Comparison of ENCODE assay signal across 9 mouse cellular contexts in genomic region chr5:89701241-89702007, GRCm38 (mm10).
DNase-seq lines count a peak whose midpoint lies in the region; ATAC-seq and TF ChIP-seq lines count a peak whose summit lies in the region.
"Had no signal": no experiment of that assay in that cellular context is flagged by ENCODE, and none has a peak within 500 bp of the region (broad histone marks: within the 10 kb centered on the region; RNA-seq: fewer than 3 reads in every experiment).

No protein-coding gene starts in this region.

- ATAC-seq in intestine, embryonic 14.5 days (replicated peaks; ENCODE audit: low FRiP score, low TSS enrichment, low read depth) = no peak
- no peak; the same call in 1 of the 2 replicates for ATAC-seq in intestine, embryonic 15.5 days
- peak; percentile 77 for ATAC-seq in heart, embryonic 14.5 days (ENCODE audit: insufficient number of reproducible peaks, insufficient read depth, low FRiP score, low read depth)
- ATAC-seq in neural tube, embryonic 13.5 days (ENCODE audit: low read depth) = peak; percentile 90

- H3K27ac ChIP-seq in intestine, embryonic 14.5 days (ENCODE audit: low read depth) = no peak overlapping the region
- no peak overlapping the region for H3K27ac ChIP-seq in intestine, embryonic 15.5 days
- peak overlapping the region; percentile 62 to 66; a peak in 3 of 4 replicates for H3K27ac ChIP-seq in heart, embryonic 14.5 days (replicated peaks in 1 of 2; ENCODE audit: control insufficient read depth in 1 of 2, insufficient read depth in 1 of 2, low read depth in 2 of 2, low read length in 2 of 2)
- peak overlapping the region; percentile 64; the same call in 1 of the 2 replicates for H3K27ac ChIP-seq in neural tube, embryonic 13.5 days (replicated peaks)
- H3K27ac ChIP-seq in thymus, adult 2 months (ENCODE audit: control insufficient read depth, insufficient read depth, low read length) = no peak overlapping the region
- H3K27ac ChIP-seq: macrophage had no signal

- no peak overlapping the region for H3K4me2 ChIP-seq in intestine, embryonic 14.5 days (ENCODE audit: low read length)
- H3K4me2 ChIP-seq in intestine, embryonic 15.5 days (replicated peaks) = no peak overlapping the region
- H3K4me2 ChIP-seq in heart, embryonic 14.5 days (ENCODE audit: low read length) = 0 out of 2 replicates have a peak overlapping the region, but pooled peaks have one; percentile 32
- H3K4me2 ChIP-seq in neural tube, embryonic 13.5 days = no peak overlapping the region

- TF ChIP-seq POLR2A in thymus, adult 2 months (IDR thresholded peaks at IDR 0.05; ENCODE audit: control insufficient read depth, extremely low read depth, insufficient read depth, low read length, poor library complexity) = no peak

- no peaks in the 10 kb centered on the region for H3K9me3 ChIP-seq in intestine, embryonic 14.5 days (ENCODE audit: control insufficient read depth, low read length)
- H3K9me3 ChIP-seq in intestine, embryonic 15.5 days = no peaks in the 10 kb centered on the region
- H3K9me3 ChIP-seq in heart, embryonic 14.5 days (ENCODE audit: control insufficient read depth, low read length) = no peaks in the 10 kb centered on the region
- no peaks in the 10 kb centered on the region for H3K9me3 ChIP-seq in neural tube, embryonic 13.5 days

- no peaks in the 10 kb centered on the region for H3K36me3 ChIP-seq in intestine, embryonic 14.5 days (ENCODE audit: control insufficient read depth, insufficient read depth, low read length)
- H3K36me3 ChIP-seq in intestine, embryonic 15.5 days = no peaks in the 10 kb centered on the region
- no peaks in the 10 kb centered on the region for H3K36me3 ChIP-seq in heart, embryonic 14.5 days (ENCODE audit: control insufficient read depth, insufficient read depth, low read length)
- H3K36me3 ChIP-seq in neural tube, embryonic 13.5 days = no peaks in the 10 kb centered on the region
- H3K36me3 ChIP-seq in thymus, adult 2 months (ENCODE audit: control insufficient read depth, insufficient read depth, low read length) = no peaks in the 10 kb centered on the region

- 74% methylated on average over 9 of the region's 9 CpGs for WGBS in intestine, embryonic 14.5 days
- WGBS in intestine, embryonic 15.5 days = 75% methylated on average over 9 of the region's 9 CpGs
- 21% methylated on average over 9 of the region's 9 CpGs for WGBS in heart, embryonic 14.5 days
- WGBS in neural tube, embryonic 13.5 days = 56% methylated on average over 9 of the region's 9 CpGs
- 92% methylated on average over 9 of the region's 9 CpGs for WGBS in thymus, adult 2 months

- no peak overlapping the region for H3K4me3 ChIP-seq in intestine, embryonic 14.5 days (ENCODE audit: low read depth, low read length)
- no peak overlapping the region for H3K4me3 ChIP-seq in intestine, embryonic 15.5 days (replicated peaks)
- no peak overlapping the region for H3K4me3 ChIP-seq in heart, embryonic 14.5 days (ENCODE audit: control insufficient read depth in 1 of 2, insufficient read depth in 1 of 2, low read depth in 1 of 2, low read length in 2 of 2)
- H3K4me3 ChIP-seq in neural tube, embryonic 13.5 days = no peak overlapping the region
- H3K4me3 ChIP-seq in thymus, adult 2 months (ENCODE audit: control insufficient read depth, insufficient read depth, low read length) = no peak overlapping the region

- TF ChIP-seq CTCF in thymus, adult 2 months (IDR thresholded peaks at IDR 0.05; ENCODE audit: borderline replicate concordance, control insufficient read depth, extremely low read depth, insufficient read depth, low read length, poor library complexity) = no peak

- no peaks in the 10 kb centered on the region for H3K4me1 ChIP-seq in intestine, embryonic 14.5 days (replicated peaks; ENCODE audit: control insufficient read depth, insufficient read depth, low read length)
- no peaks in the 10 kb centered on the region for H3K4me1 ChIP-seq in intestine, embryonic 15.5 days (replicated peaks)
- peaks cover 17 to 36% of the 10 kb centered on the region in 2 experiments for H3K4me1 ChIP-seq in heart, embryonic 14.5 days (ENCODE audit: control insufficient read depth in 2 of 2, insufficient read depth in 2 of 2, low read length in 2 of 2)
- peaks cover 29% of the 10 kb centered on the region for H3K4me1 ChIP-seq in neural tube, embryonic 13.5 days (replicated peaks)
- no peaks in the 10 kb centered on the region for H3K4me1 ChIP-seq in thymus, adult 2 months (replicated peaks; ENCODE audit: control insufficient read depth, insufficient read depth, low read length)

- no peaks in the 10 kb centered on the region for H3K27me3 ChIP-seq in intestine, embryonic 14.5 days (replicated peaks; ENCODE audit: control insufficient read depth, insufficient read depth, low read length)
- no peaks in the 10 kb centered on the region for H3K27me3 ChIP-seq in intestine, embryonic 15.5 days (replicated peaks)
- no peaks in the 10 kb centered on the region for H3K27me3 ChIP-seq in heart, embryonic 14.5 days (ENCODE audit: control insufficient read depth, insufficient read depth, low read length)
- no peaks in the 10 kb centered on the region for H3K27me3 ChIP-seq in neural tube, embryonic 13.5 days
- no peaks in the 10 kb centered on the region for H3K27me3 ChIP-seq in thymus, adult 2 months (ENCODE audit: control insufficient read depth, insufficient read depth, low read length)

- no peak overlapping the region for H3K9ac ChIP-seq in intestine, embryonic 14.5 days (ENCODE audit: low read length)
- no peak overlapping the region for H3K9ac ChIP-seq in intestine, embryonic 15.5 days
- H3K9ac ChIP-seq in heart, embryonic 14.5 days (ENCODE audit: low read length) = no peak overlapping the region
- no peak overlapping the region for H3K9ac ChIP-seq in neural tube, embryonic 13.5 days

- peak; percentile 57 for DNase-seq in intestine, embryonic 14.5 days (ENCODE audit: low spot score)
- DNase-seq in cerebellum, adult 18-20 months = peak; percentile 37 to 44
- DNase-seq in layer of hippocampus, postnatal 14 days (ENCODE audit: low spot score in 2 of 2) = peak; percentile 79 to 90
- DNase-seq in thymus, adult 2 months = no peak
- no peak for DNase-seq in urinary bladder, postnatal 25 days (ENCODE audit: low spot score)

Comparison
In these comparisons a context has a peak if more than half of its experiments do, and no peak if none do; other contexts are left out.
1. ATAC-seq: peak in heart, embryonic 14.5 days (single experiment) and neural tube, embryonic 13.5 days (single experiment); none in intestine, embryonic 14.5 days (single experiment) and intestine, embryonic 15.5 days (single experiment).
2. DNase-seq: peak in intestine, embryonic 14.5 days (single experiment), cerebellum, adult 18-20 months (2 of 2) and layer of hippocampus, postnatal 14 days (2 of 2); none in thymus, adult 2 months (single experiment) and urinary bladder, postnatal 25 days (single experiment).
3. H3K27ac ChIP-seq: peak in heart, embryonic 14.5 days (2 of 2) and neural tube, embryonic 13.5 days (single experiment); none in intestine, embryonic 14.5 days (single experiment), intestine, embryonic 15.5 days (single experiment) and thymus, adult 2 months (single experiment).